In the genomic region with DNA sequence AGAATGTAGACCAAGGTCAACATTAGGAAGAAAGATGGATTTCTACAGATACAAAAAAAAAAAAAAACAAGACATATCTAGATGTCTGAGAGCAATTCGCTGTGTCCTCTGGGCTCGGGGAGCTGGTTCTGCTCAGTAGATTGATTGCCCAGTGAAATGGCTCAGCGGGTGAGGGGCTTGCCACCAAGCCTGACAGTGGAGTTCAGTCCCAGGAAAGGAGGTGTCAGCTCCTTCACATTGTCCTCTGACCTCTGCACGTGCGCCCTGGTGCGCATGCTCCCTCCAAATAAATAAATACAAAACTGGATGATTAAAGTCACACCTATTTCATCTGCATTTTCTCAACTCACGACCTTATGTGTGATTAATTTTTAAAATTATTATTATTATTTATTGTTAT, we compare ENCODE assay signal across 10 mouse cellular contexts. TPM values are rescaled to one million over a fixed set of nuclear protein-coding genes. Genes with fewer than 3 reads are reported as not detected.
DNase-seq lines count a peak whose midpoint lies in the region; ATAC-seq and TF ChIP-seq lines count a peak whose summit lies in the region.
"Had no signal": no experiment of that assay in that cellular context is flagged by ENCODE, and none has a peak within 500 bp of the region (broad histone marks: within the 10 kb centered on the region; RNA-seq: fewer than 3 reads in every experiment).

No protein-coding gene starts in this region.

- no peak for TF ChIP-seq CTCF in E14TG2a.4 (conservative IDR thresholded peaks at IDR 0.05; ENCODE audit: low read length)

- peaks cover 41% of the 10 kb centered on the region for H3K4me1 ChIP-seq in forebrain, embryonic 10.5 days
- peaks cover 5% of the 10 kb centered on the region; the same call in 1 of the 2 replicates for H3K4me1 ChIP-seq in forebrain, embryonic 15.5 days
- peaks cover 11% of the 10 kb centered on the region; the same call in 1 of the 2 replicates for H3K4me1 ChIP-seq in kidney, embryonic 16.5 days (ENCODE audit: insufficient read depth, low read length)
- H3K4me1 ChIP-seq in E14TG2a.4 (replicated peaks; ENCODE audit: low read depth, low read length), result peaks cover 91% of the 10 kb centered on the region
- peaks cover 35% of the 10 kb centered on the region for H3K4me1 ChIP-seq in embryonic facial prominence, embryonic 10.5 days

- H3K36me3 ChIP-seq in forebrain, embryonic 10.5 days (replicated peaks), result no peaks in the 10 kb centered on the region
- H3K36me3 ChIP-seq in forebrain, embryonic 15.5 days, result no peaks in the 10 kb centered on the region
- H3K36me3 ChIP-seq in kidney, embryonic 16.5 days (ENCODE audit: insufficient read depth, low read length), result no peaks in the 10 kb centered on the region
- peaks cover 8% of the 10 kb centered on the region; the same call in 1 of the 2 replicates for H3K36me3 ChIP-seq in E14TG2a.4 (ENCODE audit: insufficient read depth, low read length)
- no peaks in the 10 kb centered on the region for H3K36me3 ChIP-seq in embryonic facial prominence, embryonic 10.5 days (replicated peaks)
- H3K36me3 ChIP-seq: limb, embryonic 12.5 days had no signal

- ATAC-seq in forebrain, embryonic 15.5 days (replicated peaks), result no peak
- ATAC-seq in kidney, embryonic 16.5 days (ENCODE audit: low FRiP score, low TSS enrichment), result no peak

- H3K9me3 ChIP-seq in forebrain, embryonic 10.5 days, result no peaks in the 10 kb centered on the region
- no peaks in the 10 kb centered on the region for H3K9me3 ChIP-seq in forebrain, embryonic 15.5 days
- H3K9me3 ChIP-seq in kidney, embryonic 16.5 days (ENCODE audit: low read length), result no peaks in the 10 kb centered on the region
- no peaks in the 10 kb centered on the region for H3K9me3 ChIP-seq in E14TG2a.4 (ENCODE audit: low read length)
- H3K9me3 ChIP-seq in embryonic facial prominence, embryonic 10.5 days, result no peaks in the 10 kb centered on the region
- H3K9me3 ChIP-seq: limb, embryonic 12.5 days had no signal

- DNase-seq in forebrain, embryonic 10.5 days (ENCODE audit: extremely low spot score, low spot score), result no peak
- DNase-seq in kidney, postnatal 14 days, result no peak
- no peak for DNase-seq in embryonic facial prominence, embryonic 10.5 days (ENCODE audit: low spot score)
- no peak for DNase-seq in ovary, postnatal 14 days (ENCODE audit: low spot score)
- DNase-seq in cerebellum, postnatal 25 days, result no peak
- DNase-seq: cerebellum, postnatal 10 days had no signal

- peak overlapping the region; percentile 87 for H3K27ac ChIP-seq in forebrain, embryonic 10.5 days
- H3K27ac ChIP-seq in forebrain, embryonic 15.5 days (replicated peaks), result no peak overlapping the region
- H3K27ac ChIP-seq in kidney, embryonic 16.5 days (ENCODE audit: low read length), result 0 out of 2 replicates have a peak overlapping the region, but pooled peaks have one; percentile 55
- 0 out of 2 replicates have a peak overlapping the region, but pooled peaks have one; percentile 1 for H3K27ac ChIP-seq in embryonic facial prominence, embryonic 10.5 days (replicated peaks)

- H3K4me3 ChIP-seq in forebrain, embryonic 10.5 days, result no peak overlapping the region
- H3K4me3 ChIP-seq in forebrain, embryonic 15.5 days, result no peak overlapping the region
- no peak overlapping the region for H3K4me3 ChIP-seq in kidney, embryonic 16.5 days (ENCODE audit: low read length)
- peak overlapping the region; percentile 41; the same call in 1 of the 2 replicates for H3K4me3 ChIP-seq in E14TG2a.4 (replicated peaks; ENCODE audit: low read length)
- H3K4me3 ChIP-seq in embryonic facial prominence, embryonic 10.5 days, result no peak overlapping the region
- H3K4me3 ChIP-seq: limb, embryonic 12.5 days had no signal

- H3K4me2 ChIP-seq in forebrain, embryonic 15.5 days (replicated peaks), result no peak overlapping the region
- no peak overlapping the region for H3K4me2 ChIP-seq in kidney, embryonic 16.5 days (replicated peaks; ENCODE audit: low read depth, low read length)
- H3K4me2 ChIP-seq: limb, embryonic 12.5 days had no signal

- no peak overlapping the region for H3K9ac ChIP-seq in forebrain, embryonic 15.5 days (replicated peaks)
- H3K9ac ChIP-seq in kidney, embryonic 16.5 days (replicated peaks; ENCODE audit: low read length), result no peak overlapping the region
- H3K9ac ChIP-seq: limb, embryonic 12.5 days had no signal

- H3K27me3 ChIP-seq in forebrain, embryonic 10.5 days (ENCODE audit: poor library complexity, severe bottlenecking), result no peaks in the 10 kb centered on the region
- H3K27me3 ChIP-seq in forebrain, embryonic 15.5 days, result no peaks in the 10 kb centered on the region
- no peaks in the 10 kb centered on the region for H3K27me3 ChIP-seq in kidney, embryonic 16.5 days (ENCODE audit: insufficient read depth, low read length)
- H3K27me3 ChIP-seq in E14TG2a.4 (ENCODE audit: insufficient read depth, low read length), result no peaks in the 10 kb centered on the region
- no peaks in the 10 kb centered on the region for H3K27me3 ChIP-seq in embryonic facial prominence, embryonic 10.5 days (replicated peaks; ENCODE audit: low read depth, poor library complexity, severe bottlenecking)
- H3K27me3 ChIP-seq: limb, embryonic 12.5 days had no signal

- WGBS in forebrain, embryonic 10.5 days, result 33% methylated on average over 7 of the region's 7 CpGs
- 34% methylated on average over 7 of the region's 7 CpGs for WGBS in forebrain, embryonic 15.5 days
- WGBS in kidney, embryonic 16.5 days, result 44% methylated on average over 7 of the region's 7 CpGs
- 39% methylated on average over 7 of the region's 7 CpGs for WGBS in embryonic facial prominence, embryonic 10.5 days

RNA-seq across cellular contexts. Expression of gene Adipor2, which starts 1.9 kb away (rescaled TPM):
- polyA plus RNA-seq in forebrain, embryonic 10.5 days (2016; fragmentation: Nextera tagmentation; extraction: Ambion mirVana), result 37.1 and 38.8 TPM in 2 replicates
- polyA plus RNA-seq in forebrain, embryonic 15.5 days (2015; fragmentation: Nextera tagmentation; extraction: Ambion mirVana), result 43.1 and 45.5 TPM in 2 replicates
- 45.2 and 45.4 TPM in 2 replicates for polyA plus RNA-seq in kidney, embryonic 16.5 days (2015; fragmentation: Nextera tagmentation; extraction: Ambion mirVana)
- 30.9 and 32.0 TPM in 2 replicates for polyA plus RNA-seq in embryonic facial prominence, embryonic 10.5 days (2016; fragmentation: Nextera tagmentation; extraction: Ambion mirVana)
